Mouse (Mus musculus) 3T3-L1 (cell line): ENCODE measurements around the gene Tfpt.
"Not testable (repeated sequence)": the region's sequence is repeated elsewhere in the genome, so short reads cannot be mapped to it uniquely, and the experiment has no call there.

Source experiments
- DNase-seq: peaks from one replicate; pipeline ENCODE4 v3.0.0-alpha.2; 2015; ENCODE audit warnings: low read depth, low spot score

Gene Tfpt

DNA sequence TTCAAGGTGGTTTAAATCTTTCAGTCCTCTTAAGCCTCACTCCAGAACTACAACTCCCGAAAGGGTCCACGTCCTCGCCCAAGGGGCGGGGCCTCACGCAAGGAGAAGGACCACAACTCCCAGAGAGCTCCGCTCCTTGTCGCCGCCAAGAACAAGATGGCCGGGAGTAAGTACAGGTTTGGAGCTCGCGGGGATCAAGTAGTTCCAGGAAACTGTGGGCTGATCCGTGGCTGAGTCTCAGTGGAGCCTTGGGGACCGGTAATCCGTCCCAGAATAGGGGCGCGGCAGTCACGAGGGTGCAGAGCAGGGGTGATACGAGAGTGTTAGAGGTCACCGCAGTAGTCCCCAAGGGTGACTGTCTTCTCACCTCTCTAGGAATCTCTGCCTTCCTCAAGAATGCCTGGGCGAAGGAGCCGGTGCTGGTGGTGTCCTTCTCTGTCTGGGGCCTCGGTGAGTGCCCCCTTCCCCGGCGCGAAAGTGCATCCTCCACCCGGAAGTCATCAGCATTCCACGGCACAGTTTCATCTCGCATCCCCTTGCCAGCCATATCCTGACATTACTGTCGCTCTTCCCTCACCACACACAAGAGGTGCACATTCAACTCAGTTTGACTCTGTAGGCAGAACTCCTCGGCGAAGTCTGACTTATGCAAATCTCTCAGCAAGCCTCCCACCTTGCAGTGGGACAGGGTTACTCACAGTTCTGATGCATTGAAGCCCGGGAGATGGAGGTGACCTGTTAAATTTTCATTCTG is 12.3 kb downstream of the Tfpt start, which contains the start of gene Ndufa3:
Gene Ndufa3 (plus strand): TSS at position 132 of the 754 bp plus-strand sequence.
- peak; percentile 92 for DNase-seq

DNA sequence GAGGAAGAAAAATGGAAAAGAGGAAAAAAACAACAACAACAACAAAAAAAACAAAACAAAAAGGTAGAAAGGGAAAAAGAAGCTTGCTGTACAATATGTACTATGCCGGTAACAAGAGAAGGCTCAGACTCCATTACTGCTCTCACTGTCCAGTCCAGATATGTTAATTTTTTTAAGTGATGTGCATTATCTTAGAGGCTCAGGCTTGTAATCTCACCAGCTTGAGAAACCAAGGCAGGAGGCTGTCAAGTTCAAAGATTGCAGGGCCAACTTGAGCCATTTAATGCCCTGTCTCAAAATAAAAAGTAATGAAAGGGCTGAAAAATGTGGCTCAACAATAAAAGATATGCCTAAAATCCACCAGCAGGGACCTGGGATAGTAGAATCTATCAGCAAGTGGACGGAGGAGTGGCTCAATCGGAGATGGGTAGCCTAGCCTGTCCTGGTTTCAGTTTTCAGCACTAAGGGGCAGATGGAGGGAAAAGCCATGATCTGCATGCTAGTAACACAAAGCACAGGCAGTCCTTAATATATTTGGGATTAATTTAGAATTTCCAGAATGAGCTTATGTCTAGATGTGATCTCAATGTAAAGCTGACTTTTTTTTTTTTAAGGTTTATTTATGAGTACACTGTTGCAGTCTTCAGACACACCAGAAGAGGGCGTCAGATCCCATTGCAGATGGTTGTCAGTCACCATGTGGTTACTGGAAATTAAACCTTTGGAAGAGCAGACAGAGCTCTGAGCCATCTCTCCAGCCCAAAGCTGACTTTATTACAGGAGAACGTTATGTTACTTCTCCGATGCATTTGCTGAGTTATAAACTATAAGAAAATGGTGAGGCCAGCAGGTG is 13.1 kb downstream of the Tfpt start:
- DNase-seq: peak; percentile 2

DNA sequence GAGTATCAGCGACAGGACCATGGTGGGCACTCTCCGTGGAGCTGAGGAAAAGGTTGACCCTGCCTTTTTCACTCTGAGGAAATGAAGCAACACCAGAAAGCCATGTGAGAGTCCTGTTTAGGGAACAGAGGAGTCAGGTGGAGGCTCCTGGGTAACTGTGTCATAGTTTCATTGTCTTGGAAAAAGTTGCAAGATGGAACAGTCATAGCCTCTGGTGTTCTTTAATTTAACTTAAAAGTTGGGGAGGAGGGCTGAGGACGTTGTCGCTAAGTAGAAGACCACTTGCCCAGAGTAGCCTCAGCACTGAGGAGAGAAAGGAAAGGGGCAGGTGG is 13.7 kb downstream of the Tfpt start, which contains the start of gene Oscar:
Gene Oscar (minus strand): TSS at position 101 of the 332 bp plus-strand sequence.
- no peak for DNase-seq

DNA sequence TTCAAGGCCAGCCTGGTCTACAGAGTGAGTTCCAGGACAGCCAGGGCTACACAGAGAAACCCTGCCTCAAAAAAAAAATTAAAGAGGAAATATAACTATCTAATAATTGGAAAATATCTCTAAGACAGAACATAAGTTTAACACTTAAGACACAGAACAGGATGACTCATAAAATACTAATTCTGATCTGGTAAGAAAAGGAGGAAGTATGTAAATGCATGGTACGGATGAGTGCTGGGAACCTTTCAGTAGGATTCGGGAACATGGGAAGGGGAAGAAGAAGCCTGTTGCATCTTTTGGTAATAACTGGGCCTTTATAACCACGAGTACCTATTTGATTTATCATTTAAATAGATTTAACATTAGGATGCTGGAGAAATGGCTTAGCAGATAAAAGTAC is 15.7 kb downstream of the Tfpt start:
- no peak for DNase-seq

DNA sequence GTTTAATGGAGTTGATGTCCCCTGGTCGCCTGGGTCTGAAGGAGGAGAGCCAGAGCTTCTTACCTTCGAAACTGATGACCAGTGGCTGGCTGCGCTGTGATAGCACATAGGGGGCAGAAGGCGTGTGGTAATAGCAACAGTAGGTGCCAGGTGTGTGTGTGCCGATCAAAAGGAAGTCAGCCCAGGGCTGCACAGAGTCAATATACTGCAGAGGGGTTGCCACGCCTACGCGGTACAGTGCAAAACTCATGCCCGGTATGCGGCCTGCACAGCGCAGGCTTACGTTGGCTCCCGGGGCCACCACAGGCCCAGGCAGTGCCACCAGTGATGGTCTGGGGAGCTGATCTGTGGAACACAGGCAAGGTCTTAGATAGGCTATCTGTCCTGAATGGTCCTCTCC is 18.7 kb downstream of the Tfpt start:
- DNase-seq: no peak

DNA sequence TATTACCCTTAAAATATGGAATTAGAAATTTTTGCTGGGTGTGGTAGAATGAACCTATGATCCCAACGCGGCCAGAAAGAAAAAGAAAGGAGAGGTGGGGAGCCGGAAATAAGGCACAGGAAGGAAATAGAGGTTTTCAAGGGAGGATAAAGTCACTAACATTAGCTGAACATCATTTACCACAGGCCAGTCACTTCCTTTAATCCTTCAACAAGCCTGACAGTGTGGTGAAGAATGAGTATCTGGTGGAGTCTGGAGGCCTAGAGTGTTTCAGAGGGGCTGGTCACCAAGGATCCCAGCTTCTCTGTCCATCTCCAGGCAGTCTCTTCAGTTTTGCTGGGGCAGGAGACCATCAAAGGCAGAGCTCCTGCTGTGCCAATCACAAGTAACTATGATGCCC is 19.3 kb downstream of the Tfpt start:
- no peak for DNase-seq

DNA sequence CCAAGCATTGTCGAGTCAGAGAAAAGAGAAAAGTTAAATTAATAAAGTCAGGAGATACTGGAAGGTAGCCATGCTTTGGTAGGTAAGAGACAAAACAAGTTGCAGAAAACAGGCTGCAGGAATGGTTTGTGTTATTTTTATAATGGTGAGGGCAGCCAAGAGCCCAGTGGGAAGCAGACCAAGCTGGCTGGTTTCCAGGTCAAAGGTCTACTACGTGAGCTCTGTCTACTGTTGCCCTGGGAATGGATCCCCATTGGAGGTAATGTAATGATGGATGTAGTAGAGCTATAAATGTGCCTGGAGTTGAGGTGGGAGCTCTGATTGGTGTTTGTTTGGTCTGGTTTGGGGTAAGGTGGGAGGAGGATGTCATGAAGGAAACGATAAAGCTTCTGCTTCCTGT is 20.6 kb downstream of the Tfpt start:
- DNase-seq: no peak

DNA sequence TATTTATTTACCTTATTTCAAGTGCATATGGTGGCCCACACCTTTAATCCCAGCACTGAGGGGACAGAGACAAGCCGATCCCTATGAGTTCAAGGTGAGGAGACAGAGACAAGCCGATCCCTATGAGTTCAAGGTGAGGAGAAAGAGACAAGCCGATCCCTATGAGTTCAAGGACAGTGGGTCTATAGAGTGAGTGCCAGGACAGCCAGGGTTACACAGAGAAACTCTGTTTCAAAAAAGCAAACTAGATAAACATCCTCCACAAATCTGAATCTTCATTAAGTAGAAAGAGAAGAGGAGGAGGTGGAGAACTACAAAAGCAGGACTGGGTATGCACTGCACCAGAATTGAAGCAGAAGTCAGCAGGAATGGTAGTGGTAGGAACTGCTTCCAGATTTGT is 21.1 kb downstream of the Tfpt start:
- no peak for DNase-seq

DNA sequence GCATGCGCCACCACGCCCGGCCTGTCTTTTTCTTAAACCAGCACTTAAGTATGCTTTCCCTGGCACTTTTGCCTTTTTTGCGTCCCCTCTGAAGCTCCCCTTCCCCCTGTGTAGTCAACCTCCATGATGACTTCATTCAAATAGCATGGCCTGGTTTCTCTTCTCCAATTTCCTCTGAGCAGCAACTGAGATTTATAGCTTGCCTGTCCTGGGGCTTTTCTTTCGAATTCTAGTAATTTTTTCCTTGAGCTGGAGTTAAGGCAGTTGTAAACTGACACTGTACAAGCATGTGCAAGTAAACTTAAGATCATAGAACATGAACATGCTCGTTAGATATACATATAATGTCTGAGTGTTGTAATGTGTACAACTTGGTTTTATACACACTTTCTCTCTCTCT is 22.3 kb downstream of the Tfpt start:
- no peak for DNase-seq

DNA sequence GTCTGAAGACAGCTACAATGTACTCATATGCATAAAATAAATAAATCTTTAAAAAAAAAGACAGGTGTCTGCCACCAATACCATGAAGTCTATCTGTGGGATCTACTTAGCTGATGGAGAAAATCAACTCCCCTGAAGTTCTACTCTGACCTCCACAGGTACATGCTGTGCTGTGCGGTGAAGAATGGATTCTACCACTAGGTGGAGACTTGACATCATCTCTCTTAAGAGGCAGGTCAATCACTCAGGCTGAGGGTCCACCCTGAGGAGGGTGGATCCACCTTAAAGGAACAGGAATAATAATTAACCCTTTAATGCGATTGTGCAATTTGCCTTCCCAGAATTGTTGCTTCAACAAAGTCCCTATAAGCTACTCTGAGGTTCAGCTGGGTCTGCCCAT is 22.9 kb downstream of the Tfpt start:
- peak; percentile 38 for DNase-seq

DNA sequence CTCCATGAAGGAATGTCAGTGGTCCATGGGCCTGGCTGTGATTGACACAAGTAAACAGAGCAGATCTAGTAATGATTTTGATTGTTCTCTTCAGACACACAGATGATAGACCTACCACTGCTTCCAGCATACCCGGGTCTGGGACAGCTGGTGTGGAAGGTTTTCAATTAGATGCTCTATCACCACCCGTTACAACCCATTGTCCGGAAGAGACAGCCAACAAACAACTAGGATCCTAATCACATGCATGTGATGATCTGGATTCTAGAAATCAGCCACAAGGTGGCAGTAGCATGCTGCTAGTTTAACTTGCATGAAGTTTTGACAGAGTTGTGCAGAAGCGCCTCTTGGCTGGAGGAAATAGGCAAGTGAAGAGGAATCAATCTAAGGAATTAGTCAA is 28.6 kb downstream of the Tfpt start:
- peak; percentile 87 for DNase-seq

DNA sequence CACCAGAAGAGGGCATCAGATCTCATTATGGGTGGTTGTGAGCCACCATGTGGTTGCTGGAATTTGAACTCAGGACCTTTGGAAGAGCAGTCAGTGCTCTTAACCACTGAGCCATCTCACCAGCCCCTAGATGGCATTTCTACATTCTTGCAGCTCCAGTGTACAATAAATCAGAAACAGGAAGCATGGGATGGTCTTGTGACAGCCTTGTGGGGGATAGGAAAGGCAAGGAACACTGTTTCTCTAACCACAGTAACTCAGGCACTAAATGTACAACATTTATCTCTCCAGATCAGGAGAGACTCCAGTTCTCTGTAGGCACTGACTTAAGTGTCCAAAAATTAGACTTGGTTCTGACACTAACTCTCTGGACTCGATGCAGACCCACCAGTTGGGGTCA is 32.0 kb downstream of the Tfpt start:
- DNase-seq: not testable (repeated sequence)

DNA sequence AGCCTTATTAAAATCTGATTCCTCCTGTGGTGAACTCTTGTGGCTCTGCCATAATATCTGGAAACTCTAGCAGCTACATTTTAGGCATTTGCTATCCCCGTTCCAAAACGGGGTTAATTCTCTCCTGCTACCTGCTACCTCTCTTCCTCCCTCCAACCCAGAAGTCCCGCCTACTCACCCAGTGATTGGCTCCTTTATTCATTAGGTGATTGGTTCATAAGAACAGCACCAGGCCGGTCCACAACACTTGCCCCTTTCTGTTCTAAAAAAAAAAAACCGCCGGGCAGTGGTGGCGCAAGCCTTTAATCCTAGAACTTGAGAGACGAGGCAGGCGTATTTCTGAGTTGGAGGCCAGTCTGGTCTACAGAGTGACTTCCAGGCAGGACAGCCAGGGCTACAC is 34.6 kb downstream of the Tfpt start:
- peak; percentile 49 for DNase-seq

DNA sequence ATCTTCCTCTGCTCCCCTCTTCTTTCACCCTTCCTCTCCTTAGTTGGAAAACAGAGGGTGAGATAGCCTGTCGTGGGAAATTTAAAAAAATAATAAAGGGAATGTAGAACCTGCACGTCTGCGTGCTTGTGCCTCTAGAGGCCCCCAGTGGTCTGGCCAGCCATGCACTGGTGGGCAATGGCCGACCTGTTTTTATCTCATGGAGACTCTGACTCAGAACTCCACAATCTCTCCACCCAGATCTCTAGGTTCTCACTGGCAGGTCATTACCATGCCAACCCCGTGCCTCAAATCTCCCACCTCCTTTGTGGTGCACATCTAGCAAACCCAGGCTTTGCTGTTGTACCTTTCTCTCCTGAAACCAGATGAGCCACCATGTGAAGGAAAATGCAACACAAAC is 35.0 kb downstream of the Tfpt start:
- peak; percentile 8 for DNase-seq

DNA sequence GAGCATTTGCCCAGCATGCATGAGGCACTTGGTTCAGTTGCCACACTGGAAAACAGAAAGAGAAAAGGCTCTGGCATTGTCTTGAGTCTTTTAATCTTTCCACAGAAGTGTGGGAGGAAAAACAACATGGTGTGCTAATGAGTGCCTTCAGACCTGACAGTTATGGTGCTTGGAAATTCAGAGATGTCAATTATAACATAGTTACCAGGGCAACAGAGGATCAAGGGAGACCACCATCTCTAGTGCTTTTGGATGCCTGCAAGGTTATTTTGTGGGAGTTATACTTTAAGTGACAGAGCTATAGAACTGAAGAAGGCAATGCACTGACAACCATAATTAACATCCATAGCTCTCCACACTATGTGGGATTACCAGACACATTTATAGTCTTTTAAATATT is 35.9 kb downstream of the Tfpt start:
- DNase-seq: no peak

DNA sequence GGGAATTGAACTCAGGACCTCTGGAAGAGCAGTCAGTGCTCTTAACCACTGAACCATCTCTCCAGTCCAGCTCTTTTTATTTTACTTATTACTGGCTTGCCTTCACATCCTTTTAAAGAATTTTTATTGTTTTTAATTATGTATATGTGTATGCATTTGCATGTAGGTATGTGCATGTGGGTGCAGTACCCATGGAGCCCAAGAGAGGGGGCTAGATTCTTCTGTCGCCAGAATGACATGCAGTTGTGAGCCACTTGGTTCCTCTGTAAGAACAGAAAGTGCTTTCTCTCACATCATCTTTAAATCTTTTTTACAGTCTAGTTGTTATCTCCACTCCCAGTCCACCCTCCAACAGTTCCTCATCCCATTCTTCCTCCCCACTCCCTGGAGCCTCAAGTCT is 38.2 kb downstream of the Tfpt start:
- DNase-seq: no peak

DNA sequence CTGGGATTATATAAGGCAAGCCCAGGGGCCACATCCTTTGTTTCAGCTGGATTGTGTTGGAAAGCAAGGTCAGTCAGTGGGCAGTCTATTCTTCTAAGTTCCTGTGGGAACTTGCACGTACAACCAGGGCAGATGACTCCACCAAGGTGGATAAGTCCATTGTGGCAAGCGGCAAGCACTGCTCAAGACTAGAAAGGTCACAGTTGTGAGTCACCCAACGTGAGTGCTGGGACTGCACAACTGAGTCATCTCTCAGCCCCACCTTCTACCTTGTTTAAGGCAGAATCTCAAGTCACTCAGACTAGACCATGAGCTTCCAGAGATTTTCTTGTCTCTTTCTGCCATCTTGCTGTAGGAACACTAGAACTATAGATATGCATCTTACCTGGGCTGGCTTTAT is 39.2 kb downstream of the Tfpt start:
- DNase-seq: peak; percentile 21

DNA sequence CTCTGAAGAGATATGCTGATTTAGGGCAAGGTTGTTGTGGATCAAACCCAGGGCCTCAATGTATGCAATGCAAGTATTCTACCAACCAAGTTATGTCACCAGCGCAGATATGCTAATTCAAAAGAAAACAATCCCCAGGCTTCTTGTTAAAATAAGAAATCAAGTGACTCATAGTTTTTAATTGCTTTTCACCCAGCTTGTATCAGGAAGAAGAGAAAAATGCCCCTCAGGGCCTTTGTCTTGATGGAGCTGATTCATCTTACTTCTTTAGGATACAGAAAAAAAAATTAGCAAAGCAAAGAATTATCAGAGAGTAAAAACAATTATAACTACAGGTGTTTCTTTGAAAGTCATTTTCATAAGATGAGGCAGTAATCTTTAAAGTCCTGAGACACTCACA is 42.4 kb downstream of the Tfpt start:
- no peak for DNase-seq

DNA sequence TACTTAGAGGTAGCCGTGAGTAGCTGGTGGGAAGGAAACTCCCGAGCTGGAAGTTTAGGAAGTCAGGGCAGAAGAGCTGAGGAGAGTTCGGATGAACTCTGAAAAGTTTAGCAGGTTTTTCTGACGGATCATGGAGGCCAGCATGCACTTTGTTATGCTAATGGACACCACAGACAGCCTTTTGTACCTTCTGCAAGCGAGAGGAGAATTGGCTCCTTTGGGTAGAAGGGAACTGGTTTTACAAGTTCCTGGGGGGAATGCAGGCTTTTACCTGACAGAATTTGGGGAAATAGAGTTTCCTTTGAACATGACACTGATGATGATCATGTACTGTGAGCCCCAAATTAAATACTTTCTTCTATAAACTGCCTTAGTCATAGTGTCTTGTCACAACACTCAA is 43.5 kb downstream of the Tfpt start:
- DNase-seq: no peak

DNA sequence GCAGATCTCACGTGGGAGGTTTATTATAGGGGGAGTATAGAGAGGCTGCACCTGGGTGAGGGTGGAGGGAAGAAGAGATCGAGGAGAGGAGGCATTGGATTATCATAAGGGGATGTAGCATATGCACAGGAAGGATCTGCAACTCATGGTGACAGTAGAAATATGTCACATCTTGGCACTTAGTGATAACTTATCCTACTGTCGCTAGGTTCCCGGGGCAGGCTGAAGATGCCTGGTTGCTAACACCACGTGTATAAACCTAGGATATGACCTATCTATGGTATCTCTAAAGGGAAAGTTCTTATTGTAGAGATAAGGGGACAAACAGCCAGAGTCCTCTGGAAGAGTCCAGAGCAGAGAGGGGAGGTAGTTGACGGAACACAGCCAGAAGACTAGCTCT is 44.0 kb downstream of the Tfpt start:
- DNase-seq: no peak

DNA sequence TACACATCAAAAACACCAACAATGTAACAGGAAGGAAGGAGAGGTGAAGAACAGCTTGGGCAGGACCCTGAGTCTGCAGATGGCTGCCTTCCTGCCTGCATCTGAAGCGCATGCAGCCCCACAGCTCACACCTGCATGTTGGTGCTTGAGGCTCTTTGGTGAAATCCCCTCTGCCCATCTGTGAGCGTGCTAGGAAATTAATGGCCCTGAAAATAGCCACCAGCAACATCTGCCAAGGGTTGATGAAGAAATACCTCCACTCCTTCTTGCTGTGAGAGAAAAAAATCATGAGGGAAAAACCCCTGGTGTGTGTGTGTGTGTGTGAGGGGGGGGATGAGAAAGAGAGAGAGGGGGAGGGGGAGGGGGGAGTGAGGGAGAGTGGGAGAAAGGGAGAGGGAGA is 49.7 kb downstream of the Tfpt start:
- DNase-seq: no peak

DNA sequence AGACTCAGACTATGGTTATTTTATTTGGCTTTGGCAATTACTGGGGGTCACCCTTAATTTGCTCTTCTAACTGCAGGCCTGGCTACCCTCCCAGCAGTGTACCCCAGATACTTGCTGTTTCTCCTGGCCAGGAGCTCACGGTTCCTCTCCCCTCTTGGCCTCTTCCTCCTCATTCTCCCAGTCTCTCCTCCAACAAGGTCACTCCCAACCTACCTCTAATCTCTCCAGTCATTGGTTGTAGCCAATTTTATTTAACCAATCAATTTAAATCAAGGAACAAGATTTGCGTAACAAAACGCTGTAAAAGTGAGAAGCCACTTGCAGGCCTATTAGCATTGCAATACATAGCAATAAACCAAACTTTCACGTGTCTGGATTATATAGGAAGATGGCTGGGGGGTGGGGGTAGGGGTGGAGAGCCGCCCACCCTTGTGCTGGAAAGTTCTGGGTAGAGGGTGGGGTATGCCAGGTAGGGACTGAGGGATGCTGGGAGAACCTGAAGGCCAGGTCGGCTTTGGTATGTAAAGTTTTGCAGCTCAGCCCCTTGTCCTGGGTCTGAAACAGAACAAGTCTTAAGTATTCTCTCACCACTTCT is 50.7 kb downstream of the Tfpt start:
- no peak for DNase-seq

DNA sequence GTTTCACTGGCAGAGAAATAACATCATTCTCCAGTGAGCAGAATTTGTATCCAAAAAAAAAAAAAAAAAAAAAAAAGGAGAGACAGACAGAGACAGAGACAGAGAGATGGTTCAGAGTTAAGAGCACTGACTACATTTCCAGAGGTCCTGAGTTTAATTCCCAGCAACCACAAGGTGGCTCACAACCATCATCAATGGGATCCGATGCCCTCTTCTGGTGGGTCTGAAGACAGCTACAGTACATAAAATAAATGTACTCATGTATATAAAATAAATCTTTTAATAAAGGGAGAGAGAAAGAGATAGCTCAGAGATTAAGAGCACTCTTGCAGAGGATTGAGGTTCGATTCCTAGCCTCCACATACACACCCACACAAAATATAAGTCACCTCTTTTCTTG is 51.5 kb downstream of the Tfpt start:
- DNase-seq: no peak
